Mouse (Mus musculus) CD8-positive naive resting alpha-beta T cell, adult 2 months (primary cell): ENCODE measurements around the gene Plin5.
A peak's percentile ranks its signal among the peaks of the same experiment; 100 is the strongest.
"Not testable (repeated sequence)": the region's sequence is repeated elsewhere in the genome, so short reads cannot be mapped to it uniquely, and the experiment has no call there.

ENCODE experiments used
- DNase-seq, 2 experiments: peaks; one replicate each; pipeline ENCODE4 v3.0.0; 2022; ENCODE audit warnings: low read depth in 2 of 2, low spot score in 2 of 2

Gene Plin5

DNA sequence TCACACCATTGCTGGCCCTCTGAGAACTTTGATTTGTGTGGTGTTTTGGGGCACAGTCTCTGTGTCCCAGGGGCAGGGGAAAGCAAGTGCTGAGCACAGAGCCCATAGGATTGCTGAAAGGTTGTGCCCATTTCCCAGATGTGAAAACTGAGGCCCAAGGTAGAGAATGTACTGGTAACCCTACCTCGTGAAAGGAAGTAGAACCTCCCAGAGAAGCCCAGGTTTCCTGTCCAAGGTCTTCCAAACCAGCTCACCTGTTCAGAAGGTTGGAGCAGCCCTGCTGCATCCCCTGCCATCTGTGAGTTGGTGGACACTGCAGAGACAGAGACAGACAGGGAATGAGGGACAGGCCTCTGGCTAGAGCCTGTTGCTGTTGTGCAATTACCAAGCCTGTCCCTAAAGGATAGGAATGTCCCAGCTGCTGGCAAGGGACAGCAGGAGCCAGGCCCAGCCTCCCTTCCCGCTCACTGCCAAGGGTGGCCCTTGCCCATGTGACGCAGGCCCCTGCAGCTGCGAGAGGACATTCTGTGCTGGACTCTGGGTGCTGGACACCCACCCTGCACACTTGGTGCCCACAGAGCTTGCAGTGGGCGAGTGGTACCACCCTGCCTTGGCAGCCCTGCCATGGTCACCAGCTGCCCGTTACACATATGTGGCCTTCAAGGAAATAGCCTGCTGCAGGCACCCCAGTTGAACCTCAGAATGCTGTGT, 8.9 kb downstream of the Plin5 start:
- no peak for DNase-seq

- no peak for DNase-seq
Measured at GRCm38 (mm10) chr17:56107736-56108135, 9.7 kb downstream of the Plin5 start.

DNA sequence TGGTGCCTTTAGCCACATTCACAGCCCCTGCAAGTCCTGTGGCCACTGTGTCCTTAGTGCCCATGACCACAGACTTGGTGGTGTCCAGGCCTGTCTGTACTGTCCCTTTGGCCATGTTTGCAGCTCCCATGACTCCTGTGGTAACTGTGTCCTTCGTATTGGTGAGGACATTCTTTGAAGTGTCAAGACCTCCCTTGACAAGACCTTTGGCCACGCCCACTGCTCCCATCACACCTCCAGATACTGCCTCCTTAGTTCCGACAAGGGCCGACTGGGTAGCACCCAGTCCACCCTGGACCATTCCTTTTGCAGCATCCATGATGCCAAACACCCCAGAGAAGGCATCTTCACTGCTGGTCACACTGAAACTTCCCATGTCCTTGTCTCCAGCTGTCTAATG, 10.4 kb downstream of the Plin5 start:
- DNase-seq = no peak

DNA sequence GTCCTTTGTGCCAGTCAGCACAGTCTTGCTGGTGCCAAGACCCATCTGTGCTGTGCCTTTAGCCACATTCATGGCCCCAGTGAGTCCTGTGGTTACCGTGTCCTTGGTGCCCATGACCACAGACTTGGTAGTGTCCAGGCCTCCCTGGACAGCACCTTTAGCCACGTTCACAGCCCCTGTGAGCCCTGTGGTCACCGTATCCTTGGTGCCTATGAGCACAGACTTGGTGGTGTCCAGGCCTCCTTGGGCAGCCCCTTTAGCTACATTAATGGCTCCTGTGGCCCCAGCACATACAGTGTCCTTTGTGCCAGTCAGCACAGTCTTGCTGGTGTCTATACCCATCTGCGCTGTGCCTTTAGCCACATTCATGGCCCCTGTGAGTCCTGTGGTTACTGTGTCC, 11.0 kb downstream of the Plin5 start:
- not testable (repeated sequence) for DNase-seq

DNA sequence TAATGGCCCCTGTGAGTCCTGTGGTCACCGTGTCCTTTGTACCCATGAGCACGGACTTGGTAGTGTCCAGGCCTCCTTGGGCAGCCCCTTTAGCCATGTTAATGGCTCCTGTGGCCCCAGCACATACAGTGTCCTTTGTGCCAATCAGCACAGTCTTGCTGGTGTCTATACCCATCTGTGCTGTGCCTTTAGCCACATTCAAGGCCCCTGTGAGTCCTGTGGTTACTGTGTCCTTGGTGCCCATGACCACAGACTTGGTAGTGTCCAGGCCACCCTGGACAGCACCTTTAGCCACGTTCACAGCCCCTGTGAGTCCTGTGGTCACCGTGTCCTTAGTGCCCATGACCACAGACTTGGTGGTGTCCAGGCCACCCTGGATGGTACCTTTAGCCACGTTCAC, 12.6 kb downstream of the Plin5 start:
- DNase-seq = not testable (repeated sequence)

DNA sequence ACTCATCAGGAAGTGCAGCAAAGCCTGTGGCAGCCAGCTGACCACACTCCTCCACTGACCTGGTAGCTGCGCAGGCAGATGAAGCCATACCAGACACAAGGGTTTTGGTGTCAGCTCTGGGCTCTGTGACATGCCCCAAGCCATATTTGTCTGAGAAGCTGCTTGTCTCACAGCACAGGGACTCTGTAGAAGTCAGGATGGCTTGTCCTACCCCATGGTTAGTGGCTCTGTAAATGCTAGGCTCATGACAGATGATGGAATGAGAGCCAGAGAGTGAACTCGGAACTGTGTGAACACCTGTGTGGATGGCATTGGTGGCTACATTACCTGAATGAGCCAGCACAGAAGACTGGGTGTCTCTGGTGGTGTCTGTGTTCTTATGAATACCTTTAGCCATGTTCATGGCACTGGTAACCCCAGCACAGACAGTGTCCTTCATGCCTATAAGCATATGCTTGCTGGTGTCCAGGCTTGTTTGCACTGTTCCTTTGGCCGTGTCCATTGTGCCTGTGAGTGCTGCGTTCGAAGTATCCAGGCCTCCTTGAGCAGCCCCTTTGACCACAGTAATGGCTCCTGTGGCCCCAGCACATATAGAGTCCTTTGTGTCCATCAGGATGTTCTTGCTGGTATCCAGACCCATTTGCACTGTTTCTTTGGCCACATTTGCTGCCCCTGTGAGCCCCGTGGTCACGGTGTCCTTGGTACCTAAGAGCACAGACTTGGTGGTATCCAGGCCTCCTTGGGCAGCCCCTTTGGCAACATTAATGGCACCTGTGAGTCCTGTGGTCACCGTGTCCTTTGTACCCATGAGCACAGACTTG, 13.7 kb downstream of the Plin5 start:
- DNase-seq = no peak

DNA sequence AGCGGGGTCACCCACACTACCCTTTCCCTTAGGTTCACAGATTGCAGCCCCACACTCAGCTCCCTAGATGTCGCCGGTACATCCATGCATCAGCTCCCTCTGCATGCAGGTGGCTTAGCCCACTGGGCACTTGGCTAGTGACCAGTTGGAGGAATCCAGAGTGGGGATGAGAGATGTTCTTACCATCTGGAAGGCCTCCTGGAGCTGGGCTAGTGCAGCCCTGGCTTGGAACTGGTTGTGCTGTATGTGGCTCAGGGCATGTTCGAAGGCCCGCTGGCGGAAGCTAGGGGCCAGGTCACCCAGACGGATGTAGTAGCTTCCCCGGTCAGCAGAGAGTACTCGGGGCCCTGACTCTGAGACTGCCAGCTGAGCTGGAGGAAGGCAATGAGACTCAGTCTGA, 14.5 kb downstream of the Plin5 start:
- no peak for DNase-seq

DNA sequence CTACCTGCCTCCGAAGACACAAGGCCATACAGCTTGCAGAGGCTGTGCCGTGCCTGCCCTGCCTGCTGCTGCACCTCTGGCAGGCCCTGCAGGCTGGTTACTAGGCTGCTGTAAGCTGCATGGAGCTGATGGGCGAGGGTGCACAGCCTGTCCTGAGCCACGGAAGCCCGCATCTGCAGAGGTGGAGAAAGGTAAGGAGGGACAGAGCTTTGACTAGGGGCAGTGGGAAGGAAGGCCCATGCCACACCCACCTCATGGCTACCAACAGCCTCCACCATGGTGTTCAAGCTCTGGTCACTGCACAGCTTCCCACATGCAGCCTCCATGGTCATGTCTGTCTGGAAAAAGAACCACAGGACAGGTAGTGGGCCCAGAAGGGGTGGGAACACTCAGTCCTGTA, 15.2 kb downstream of the Plin5 start:
- DNase-seq = no peak

GRCm38 (mm10) chr17:56100811-56101210, 16.6 kb downstream of the Plin5 start:
- no peak for DNase-seq

GRCm38 (mm10) chr17:56098711-56099572, 18.5 kb downstream of the Plin5 start:
- no peak for DNase-seq

DNA sequence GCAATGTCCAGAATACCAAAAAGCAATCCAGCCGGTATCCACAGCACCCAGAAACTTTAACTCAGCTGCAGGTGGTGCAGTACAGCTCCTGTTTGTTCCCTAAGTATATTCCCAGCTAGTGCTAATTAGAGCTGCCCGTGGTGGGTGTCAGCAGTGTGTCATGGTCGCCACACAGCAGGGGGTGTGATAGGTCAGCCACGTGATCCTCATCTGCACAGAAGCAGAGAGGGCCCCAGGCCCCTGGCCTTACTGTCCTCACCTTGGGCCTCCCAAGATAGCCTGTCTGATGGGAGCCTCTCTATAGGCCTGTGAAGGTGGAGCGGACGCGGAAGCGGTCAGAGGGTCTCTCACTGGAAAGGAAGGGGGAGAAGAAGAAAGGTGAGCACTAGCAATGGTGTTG, 19.2 kb downstream of the Plin5 start:
- DNase-seq = no peak

DNA sequence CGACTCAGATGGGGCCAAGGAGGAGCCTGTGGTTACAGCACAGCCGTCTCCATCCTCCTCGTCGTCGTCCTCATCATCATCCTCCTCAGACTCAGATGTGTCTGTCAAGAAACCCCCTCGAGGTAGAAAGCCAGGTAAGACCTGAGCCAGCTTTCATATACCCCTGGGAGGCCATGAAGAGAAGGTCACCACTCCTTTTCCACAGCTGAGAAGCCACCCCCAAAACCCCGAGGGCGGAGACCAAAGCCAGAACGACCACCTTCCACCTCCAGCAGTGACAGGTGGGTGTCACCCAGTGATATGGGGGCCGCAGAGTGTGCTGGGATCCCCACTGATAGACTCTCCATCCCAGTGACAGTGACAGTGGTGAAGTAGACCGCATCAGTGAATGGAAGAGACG, 20.5 kb downstream of the Plin5 start:
- no peak for DNase-seq

GRCm38 (mm10) chr17:56092794-56093193, 24.6 kb downstream of the Plin5 start:
- DNase-seq = no peak

DNA sequence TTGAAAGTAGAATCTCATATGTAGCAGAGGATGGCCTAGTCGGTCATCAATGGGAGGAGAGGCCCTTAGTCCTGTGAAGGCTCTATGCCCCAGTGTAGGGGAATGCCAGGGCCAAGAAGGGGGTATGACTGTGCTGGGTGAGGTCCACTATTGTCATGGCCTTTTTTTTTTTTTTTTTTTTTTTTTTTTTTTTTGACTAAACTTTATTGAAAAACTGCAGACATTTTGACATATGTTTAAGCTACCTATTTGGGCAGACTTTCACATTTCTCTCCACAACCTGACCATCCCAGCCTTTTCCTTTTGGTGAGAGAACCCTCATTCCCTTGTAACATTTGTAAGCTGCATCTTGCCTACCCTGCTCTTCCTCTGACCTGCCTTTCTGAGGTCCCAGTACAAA, 25.1 kb downstream of the Plin5 start:
- DNase-seq = no peak

- DNase-seq = no peak
Measured at GRCm38 (mm10) chr17:56080781-56081585, 36.4 kb downstream of the Plin5 start.

GRCm38 (mm10) chr17:56079921-56080320, 37.5 kb downstream of the Plin5 start:
- DNase-seq = no peak

DNA sequence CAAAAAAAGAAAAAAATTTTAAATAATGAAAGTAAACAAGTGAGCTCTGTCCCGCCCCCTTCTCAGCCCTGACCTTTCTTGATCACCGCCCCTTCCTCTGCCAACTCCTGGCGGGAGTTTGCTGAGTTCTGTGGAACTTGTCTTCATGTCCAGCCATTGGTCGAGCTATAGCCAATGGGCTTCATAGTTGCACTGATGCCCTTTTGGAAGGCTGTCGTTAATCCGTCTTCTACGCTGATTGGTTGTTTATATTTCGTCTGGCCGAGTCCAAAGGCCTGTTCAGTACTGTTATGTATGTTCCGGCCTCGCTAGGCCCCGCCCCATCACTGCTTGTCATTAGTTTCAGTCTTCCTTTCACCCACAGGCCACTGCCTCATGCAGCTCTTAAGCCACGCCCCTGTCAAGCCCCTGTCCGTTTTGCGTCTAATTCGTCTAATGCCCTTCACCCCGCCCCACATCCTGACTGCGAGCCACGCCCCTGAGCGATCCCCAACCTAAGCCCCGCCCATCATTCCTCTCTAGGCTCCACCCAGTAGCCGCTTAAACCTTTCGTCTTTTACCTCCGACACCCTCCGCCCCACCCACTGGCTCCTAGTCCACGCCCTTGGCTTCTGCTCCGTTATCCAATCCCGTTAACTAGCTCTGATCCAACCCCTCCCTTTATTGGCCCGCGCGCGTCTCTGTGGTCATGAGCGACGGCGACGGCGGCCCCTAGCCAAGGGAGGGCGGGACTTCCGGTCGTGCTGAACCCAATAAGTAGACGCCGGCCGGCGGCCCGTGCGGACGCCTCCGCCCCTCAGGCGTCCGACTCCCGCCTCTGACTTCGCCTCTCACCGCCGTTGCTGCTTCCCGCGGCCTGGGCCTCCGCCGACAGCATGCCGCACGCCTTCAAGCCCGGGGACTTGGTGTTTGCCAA, 38.3 kb downstream of the Plin5 start, which contains the start of gene Hdgfl2:
Hdgfl2 (plus strand) TSS at position 755 of the 916 bp plus-strand sequence.
- DNase-seq = peak; percentile 99

DNA sequence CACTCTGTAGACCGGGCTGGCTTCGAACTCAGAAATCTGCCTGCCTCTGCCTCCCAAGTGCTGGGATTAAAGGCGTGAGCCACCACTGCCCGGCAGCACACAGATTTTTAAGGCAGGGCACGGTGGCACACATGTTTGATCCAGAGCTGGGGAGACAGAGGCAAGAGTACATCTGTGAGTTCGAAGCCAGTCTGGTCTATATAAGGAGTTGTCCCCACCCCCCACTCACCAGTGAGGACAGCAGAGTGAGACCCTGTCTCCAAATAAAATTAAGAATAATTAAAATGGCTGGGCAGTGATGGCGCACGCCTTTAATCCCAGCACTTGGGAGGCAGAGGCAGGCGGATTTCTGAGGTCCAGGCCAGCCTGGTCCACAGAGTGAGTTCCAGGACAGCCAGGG, 39.0 kb downstream of the Plin5 start:
- peak in 1 of 2 experiments; percentile 5 for DNase-seq

GRCm38 (mm10) chr17:56077523-56077922, 39.9 kb downstream of the Plin5 start:
- no peak for DNase-seq

DNA sequence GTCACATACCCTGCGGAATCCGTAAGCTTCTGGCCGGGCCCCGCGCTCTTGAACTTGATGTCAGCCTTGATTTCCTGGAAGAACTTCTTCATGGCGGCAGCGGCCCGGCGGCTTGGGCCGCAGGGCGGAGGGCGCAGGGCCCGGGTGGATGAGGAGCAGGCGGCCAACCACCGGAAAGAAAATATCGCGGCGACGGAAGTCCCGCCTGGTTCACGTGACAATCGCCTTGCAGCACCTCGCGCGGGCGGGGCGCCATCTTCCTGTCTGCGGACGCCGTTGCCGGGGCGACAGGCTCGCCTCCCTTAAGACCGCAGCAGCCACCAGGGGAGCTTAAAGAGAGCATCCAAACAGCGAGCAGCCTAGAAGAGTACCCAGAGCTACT, 42.6 kb downstream of the Plin5 start, which contains the start of gene Ubxn6:
Ubxn6 (minus strand) TSS at position 202 of the 382 bp plus-strand sequence.
- DNase-seq = peak; percentile 96
